Mouse (Mus musculus): Measurements from ENCODE around the gene Olfr346.
A peak's percentile ranks its signal among the peaks of the same experiment; 100 is the strongest.

Gene Olfr346

DNA sequence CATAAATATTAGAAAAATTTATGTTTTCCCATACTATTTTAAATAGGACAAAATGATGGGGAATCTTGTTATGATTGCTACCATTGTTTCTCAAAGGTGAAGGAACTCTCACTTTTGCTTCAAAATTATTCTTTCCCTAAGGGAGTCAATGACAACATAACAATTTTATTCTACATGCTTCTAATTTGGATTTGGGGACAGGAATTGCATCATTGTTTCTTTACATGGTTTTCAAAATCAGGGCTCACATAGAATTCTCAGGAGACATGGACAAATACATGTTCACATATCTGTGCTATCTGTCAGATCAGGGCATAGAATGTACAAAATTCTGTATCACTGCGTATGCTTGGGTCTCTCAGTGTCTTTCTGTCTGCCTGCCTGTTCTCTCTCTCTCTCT lies at the start of gene Olfr346:
Gene Olfr346 (plus strand): TSS at position 301 of the 400 bp plus-strand sequence.
- no peak for DNase-seq (ENCODE audit: low read depth, low spot score)

DNA sequence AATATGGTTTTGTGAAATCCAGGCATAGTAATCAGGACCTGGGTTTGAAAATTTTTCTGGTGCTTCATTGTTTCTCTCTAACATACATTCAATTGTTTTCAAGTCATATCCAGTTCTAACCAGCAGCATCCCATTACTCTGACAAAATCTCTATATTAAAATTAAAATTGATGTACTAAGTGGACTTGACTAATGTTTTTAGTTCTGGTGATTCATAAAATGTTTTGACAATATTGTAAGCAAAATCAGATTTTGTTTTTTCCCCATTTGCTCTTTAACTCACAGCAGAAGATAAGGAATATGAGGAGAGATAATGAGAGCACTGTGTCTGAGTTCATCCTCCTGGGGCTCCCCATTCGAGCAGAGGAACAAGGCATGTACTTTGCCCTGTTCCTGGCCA lies 45.8 kb upstream of the Olfr346 start, which contains the start of gene Olfr345:
Gene Olfr345 (plus strand): TSS at position 301 of the 400 bp plus-strand sequence.
- no peak for DNase-seq (ENCODE audit: low read depth, low spot score)

DNA sequence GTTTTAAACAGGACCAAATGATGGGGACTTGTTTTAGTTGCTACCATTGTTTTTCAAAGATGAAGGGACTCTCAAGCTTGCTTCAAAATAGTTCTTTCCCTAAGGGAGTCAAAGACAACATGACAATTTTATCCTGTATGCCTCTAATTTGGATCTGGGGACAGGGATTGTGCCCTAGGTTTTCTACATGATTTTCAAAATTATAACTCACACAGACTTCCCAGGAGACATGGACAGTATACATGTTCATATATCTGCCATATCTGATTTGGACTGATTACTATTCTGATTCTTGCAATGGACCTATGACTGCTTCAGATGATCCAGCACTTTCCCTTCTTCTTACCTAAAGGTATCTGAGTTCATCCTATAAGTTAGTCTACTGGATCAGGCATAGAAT lies 46.0 kb downstream of the Olfr346 start, which contains the start of gene Olfr347:
Gene Olfr347 (plus strand): TSS at position 301 of the 400 bp plus-strand sequence.
- no peak for DNase-seq (ENCODE audit: low read depth, low spot score)

- DNase-seq (ENCODE audit: low read depth, low spot score), result peak; percentile 3
These were observed 50.6 kb downstream of the Olfr346 start for GRCm38 (mm10) chr2:36736226-36736625.
